Mouse (Mus musculus) heart, embryonic 12.5 days (tissue): ENCODE data around the gene Pyroxd2. TPM values are rescaled to one million over a fixed set of nuclear protein-coding genes. Genes with fewer than 3 reads are reported as not detected.
A peak's percentile ranks its signal among the peaks of the same experiment; 100 is the strongest.

Experiments used
- ATAC-seq: fragments of 200-750 bp; cut with Nextera tagmentation; 2 replicates; pipeline ENCODE4 v1.8.0; 2017; ENCODE audit warnings: moderate TSS enrichment, moderate library complexity; ENCODE audit not compliant: insufficient number of reproducible peaks, low FRiP score
- H3K27ac ChIP-seq: fragments of 300-500 bp; sonication (generic); 2 replicates; pipeline ENCODE4 v1.5.1; 2016; ENCODE audit warnings: mild to moderate bottlenecking, moderate library complexity; ENCODE audit not compliant: poor library complexity, severe bottlenecking
- H3K27me3 ChIP-seq: fragments of 300-500 bp; sonication (generic); replicated peaks from 2 replicates; pipeline ENCODE4 v1.6.1; 2016; ENCODE audit warnings: mild to moderate bottlenecking, moderate library complexity
- H3K36me3 ChIP-seq: fragments of 300-500 bp; sonication (generic); 2 replicates; pipeline ENCODE4 v1.6.1; 2016; ENCODE audit warnings: mild to moderate bottlenecking, moderate library complexity
- H3K4me1 ChIP-seq: fragments of 300-500 bp; sonication (generic); replicated peaks from 2 replicates; pipeline ENCODE4 v1.6.1; 2016; ENCODE audit warnings: mild to moderate bottlenecking
- H3K4me2 ChIP-seq: fragments of 300-500 bp; sonication (generic); 2 replicates; pipeline ENCODE4 v1.6.1; 2016; ENCODE audit warnings: mild to moderate bottlenecking, moderate library complexity
- H3K4me3 ChIP-seq: fragments of 300-500 bp; sonication (generic); 2 replicates; pipeline ENCODE4 v1.5.1; 2016; ENCODE audit warnings: mild to moderate bottlenecking
- H3K9ac ChIP-seq: fragments of 300-500 bp; sonication (generic); 2 replicates; pipeline ENCODE4 v1.6.1; 2016; ENCODE audit warnings: mild to moderate bottlenecking, moderate library complexity
- H3K9me3 ChIP-seq: fragments of 300-500 bp; sonication (generic); replicated peaks from 2 replicates; pipeline ENCODE4 v1.6.1; 2016; ENCODE audit warnings: mild to moderate bottlenecking, moderate library complexity
- WGBS: fragments of 180-500 bp; shearing (Covaris S2); methylation state at CpG from one replicate; pipeline ENCODE4 v1.1.7; 2016; 5-methylcytosine and 5-hydroxymethylcytosine counted together
- polyA plus RNA-seq: library from polyadenylated mRNA; unstranded; fragments of >200 nt; fragmentation: Nextera tagmentation; extraction: Ambion mirVana; gene quantifications from 2 replicates; pipeline ENCODE4 v1.2.1, GENCODE M21; 2016

The Pyroxd2 gene
- polyA plus RNA-seq, 1 experiment from 2014 or later, result 4.3 TPM

- Histone ChIP-seq H3K4me3 (no peak overlapping the region), H3K27me3 (no peaks in the 10 kb centered on the region), H3K4me2 (no peak overlapping the region), H3K4me1 (peaks cover 4% of the 10 kb centered on the region; the same call in 1 of the 2 replicates), H3K27ac (no peak overlapping the region), H3K36me3 (peaks cover 13% of the 10 kb centered on the region), H3K9me3 (no peaks in the 10 kb centered on the region), H3K9ac (no peak overlapping the region)
- WGBS, result 100% methylated on average over 1 of the region's 1 CpGs
- ATAC-seq, result no peak
Measured at GRCm38 (mm10) chr19:42776813-42777212, 24.2 kb upstream of the Pyroxd2 start.

GRCm38 (mm10) chr19:42770141-42770872 is 17.7 kb upstream of the Pyroxd2 start:
- no peak overlapping the region for H3K4me3 ChIP-seq
- no peak overlapping the region for H3K9ac ChIP-seq
- H3K36me3 ChIP-seq, result peaks cover 22% of the 10 kb centered on the region
- no peaks in the 10 kb centered on the region for H3K27me3 ChIP-seq
- ATAC-seq, result no peak
- no peak overlapping the region for H3K27ac ChIP-seq
- 70% methylated on average over 23 of the region's 23 CpGs for WGBS
- no peaks in the 10 kb centered on the region for H3K9me3 ChIP-seq
- no peak overlapping the region for H3K4me2 ChIP-seq
- H3K4me1 ChIP-seq, result peaks cover 7% of the 10 kb centered on the region

DNA sequence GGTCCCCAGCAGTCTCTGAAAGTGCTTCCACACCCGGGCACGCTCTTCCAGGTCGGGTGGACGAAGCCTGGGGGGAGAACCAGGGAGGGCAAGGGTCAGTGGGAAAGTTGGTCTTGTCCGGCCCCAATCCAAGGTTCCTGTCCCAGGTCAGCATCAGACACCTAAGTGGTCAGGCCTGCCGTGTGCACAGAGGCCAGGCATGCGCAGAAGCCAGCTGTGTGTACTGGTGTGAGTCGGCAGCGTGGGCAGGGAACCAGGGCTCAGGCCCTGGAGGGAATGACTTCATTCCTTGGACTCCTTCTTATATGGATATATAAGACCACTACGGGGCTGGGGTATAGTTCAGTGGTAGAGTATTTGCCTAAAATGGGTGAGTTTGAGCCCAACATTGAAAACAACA is 17.1 kb upstream of the Pyroxd2 start:
- Histone ChIP-seq H3K4me2 (no peak overlapping the region), H3K27ac (no peak overlapping the region), H3K4me1 (peaks cover 11% of the 10 kb centered on the region), H3K27me3 (no peaks in the 10 kb centered on the region), H3K9ac (no peak overlapping the region), H3K36me3 (peaks cover 21% of the 10 kb centered on the region), H3K9me3 (no peaks in the 10 kb centered on the region), H3K4me3 (no peak overlapping the region)
- ATAC-seq, result no peak
- whole genome bisulfite sequencing, result 90% methylated on average over 10 of the region's 10 CpGs

- no peak overlapping the region for H3K4me3 ChIP-seq
- no peak overlapping the region for H3K9ac ChIP-seq
- no peak overlapping the region for H3K4me2 ChIP-seq
- H3K9me3 ChIP-seq, result no peaks in the 10 kb centered on the region
- 65% methylated on average over 8 of the region's 8 CpGs for WGBS
- H3K36me3 ChIP-seq, result peaks cover 21% of the 10 kb centered on the region
- no peaks in the 10 kb centered on the region for H3K27me3 ChIP-seq
- H3K4me1 ChIP-seq, result peaks cover 17% of the 10 kb centered on the region
- no peak overlapping the region for H3K27ac ChIP-seq
- no peak for ATAC-seq
Measured at GRCm38 (mm10) chr19:42767361-42767760, 14.8 kb upstream of the Pyroxd2 start.

DNA sequence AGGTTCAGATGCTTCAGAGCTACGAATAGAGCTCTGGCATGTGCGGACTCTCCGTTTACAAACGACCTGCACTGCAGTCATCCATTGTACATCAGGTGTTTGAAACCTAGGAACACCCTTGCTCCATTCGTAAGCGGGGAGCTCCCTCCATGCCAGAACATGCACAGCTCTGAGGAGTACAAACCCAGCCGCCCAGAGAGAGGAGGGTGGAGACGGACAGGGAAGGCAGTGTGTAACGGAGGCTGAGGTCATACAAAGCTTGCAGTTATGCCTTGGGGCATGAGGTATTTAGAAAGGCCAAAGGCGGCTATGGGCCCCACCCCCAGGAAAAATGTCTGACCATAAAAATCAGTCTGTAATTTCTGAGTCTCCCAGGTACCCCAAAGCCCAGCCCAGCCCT is 11.8 kb upstream of the Pyroxd2 start:
- no peaks in the 10 kb centered on the region for H3K27me3 ChIP-seq
- no peaks in the 10 kb centered on the region for H3K9me3 ChIP-seq
- no peak overlapping the region for H3K27ac ChIP-seq
- H3K4me2 ChIP-seq, result no peak overlapping the region
- H3K36me3 ChIP-seq, result peaks cover 19% of the 10 kb centered on the region
- H3K9ac ChIP-seq, result no peak overlapping the region
- ATAC-seq, result no peak
- WGBS, result 76% methylated on average over 10 of the region's 10 CpGs
- H3K4me1 ChIP-seq, result peaks cover 21% of the 10 kb centered on the region
- no peak overlapping the region for H3K4me3 ChIP-seq

DNA sequence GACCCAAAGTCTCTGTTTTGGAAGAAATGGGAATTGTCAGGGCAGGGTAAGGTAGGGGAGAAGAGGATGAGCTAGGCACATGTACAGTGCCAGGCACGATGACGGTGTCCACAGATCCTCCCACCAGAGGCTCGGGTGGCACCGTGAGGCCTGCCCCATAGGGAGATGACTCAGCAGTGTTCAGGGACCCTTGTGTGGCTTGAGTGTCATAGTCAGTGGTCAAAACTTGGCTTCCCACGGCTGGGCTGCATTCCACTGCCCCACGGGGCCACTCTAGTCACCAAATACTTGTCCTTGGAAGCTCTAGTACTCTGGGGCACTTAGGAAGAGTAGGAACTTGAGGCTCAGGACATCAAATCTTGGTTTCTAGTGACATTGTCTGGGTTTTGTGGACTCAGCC is 4.1 kb upstream of the Pyroxd2 start:
- 83% methylated on average over 6 of the region's 6 CpGs for WGBS
- peaks cover 45% of the 10 kb centered on the region for H3K4me1 ChIP-seq

DNA sequence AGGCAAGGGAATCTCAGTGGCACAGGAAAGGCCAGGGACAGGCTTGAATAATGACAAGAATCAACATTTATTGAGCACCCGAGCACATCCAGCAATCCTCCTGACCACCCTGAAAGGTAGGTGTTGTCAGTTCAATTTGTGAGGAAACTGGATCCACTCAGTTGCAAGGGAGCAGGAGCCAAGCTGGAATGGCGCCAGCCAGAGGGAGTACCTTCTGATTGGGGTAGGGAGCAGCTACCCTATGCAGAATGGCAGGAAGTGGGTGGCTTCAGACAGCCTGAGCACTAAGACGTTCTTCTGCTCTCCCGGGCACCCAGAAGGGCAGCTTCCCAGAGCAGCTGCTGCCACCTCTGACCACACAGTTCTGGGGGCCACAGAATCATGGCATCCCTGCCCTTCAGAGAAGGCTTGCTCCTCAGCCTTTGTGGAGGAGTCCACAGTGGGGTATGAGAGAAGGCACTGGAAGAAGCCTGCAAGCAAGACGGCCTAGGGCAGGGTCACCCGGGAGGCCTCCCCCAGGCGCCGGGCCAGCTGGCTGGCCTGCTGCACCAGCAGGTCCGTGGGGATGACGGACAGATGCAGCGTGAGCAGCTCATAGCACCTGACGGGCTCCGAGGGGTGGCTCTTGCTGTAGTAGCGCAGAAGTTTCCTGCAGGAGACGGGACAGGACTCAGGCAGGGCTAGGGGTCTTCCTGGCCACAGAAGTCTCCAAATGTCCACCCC is 2.7 kb upstream of the Pyroxd2 start:
- Histone ChIP-seq H3K4me3 (no peak overlapping the region), H3K36me3 (peaks cover 4% of the 10 kb centered on the region; the same call in 1 of the 2 replicates), H3K9ac (no peak overlapping the region), H3K27ac (no peak overlapping the region), H3K4me2 (no peak overlapping the region), H3K9me3 (no peaks in the 10 kb centered on the region), H3K27me3 (0 out of 2 replicates have a peak, but pooled peaks cover 6% of the 10 kb centered on the region), H3K4me1 (peaks cover 49% of the 10 kb centered on the region)
- ATAC-seq, result no peak
- 61% methylated on average over 15 of the region's 15 CpGs for WGBS

More for the DNA sequence above, 4.1 kb upstream of the Pyroxd2 start:
- Histone ChIP-seq H3K9ac (no peak overlapping the region), H3K9me3 (no peaks in the 10 kb centered on the region), H3K27me3 (0 out of 2 replicates have a peak, but pooled peaks cover 6% of the 10 kb centered on the region), H3K36me3 (peaks cover 9% of the 10 kb centered on the region; the same call in 1 of the 2 replicates), H3K4me2 (no peak overlapping the region), H3K4me3 (no peak overlapping the region), H3K27ac (no peak overlapping the region)
- no peak for ATAC-seq

GRCm38 (mm10) chr19:42753141-42753917 is 754 bp upstream of the Pyroxd2 start:
- peaks cover 61% of the 10 kb centered on the region for H3K4me1 ChIP-seq
- peak overlapping the region; percentile 91 for H3K27ac ChIP-seq
- 0 out of 2 replicates have a peak, but pooled peaks cover 6% of the 10 kb centered on the region for H3K27me3 ChIP-seq
- H3K9me3 ChIP-seq, result no peaks in the 10 kb centered on the region
- H3K4me2 ChIP-seq, result peak overlapping the region; percentile 79
- no peaks in the 10 kb centered on the region for H3K36me3 ChIP-seq
- 13% methylated on average over 11 of the region's 11 CpGs for WGBS
- peak; percentile 70 for ATAC-seq
- H3K9ac ChIP-seq, result peak overlapping the region; percentile 70
- peak overlapping the region; percentile 48 for H3K4me3 ChIP-seq

- Histone ChIP-seq H3K27me3 (no peaks in the 10 kb centered on the region), H3K36me3 (no peaks in the 10 kb centered on the region), H3K27ac (no peak overlapping the region), H3K4me2 (peak overlapping the region; percentile 47), H3K4me1 (peaks cover 45% of the 10 kb centered on the region), H3K4me3 (no peak overlapping the region), H3K9ac (peak overlapping the region; percentile 35; the same call in 1 of the 2 replicates), H3K9me3 (no peaks in the 10 kb centered on the region)
- no peak for ATAC-seq
- 43% methylated on average over 11 of the region's 11 CpGs for WGBS
Measured at GRCm38 (mm10) chr19:42750196-42750595, 2.4 kb downstream of the Pyroxd2 start.

GRCm38 (mm10) chr19:42746702-42747101 is 5.9 kb downstream of the Pyroxd2 start:
- Histone ChIP-seq H3K36me3 (no peaks in the 10 kb centered on the region), H3K9me3 (no peaks in the 10 kb centered on the region), H3K4me1 (peaks cover 43% of the 10 kb centered on the region), H3K27me3 (no peaks in the 10 kb centered on the region), H3K4me2 (no peak overlapping the region), H3K27ac (no peak overlapping the region), H3K9ac (no peak overlapping the region), H3K4me3 (no peak overlapping the region)
- no peak for ATAC-seq
- 80% methylated on average over 8 of the region's 8 CpGs for WGBS

- Histone ChIP-seq H3K9me3 (no peaks in the 10 kb centered on the region), H3K27me3 (no peaks in the 10 kb centered on the region), H3K9ac (no peak overlapping the region), H3K4me3 (no peak overlapping the region), H3K4me2 (no peak overlapping the region), H3K36me3 (no peaks in the 10 kb centered on the region), H3K27ac (no peak overlapping the region), H3K4me1 (peaks cover 42% of the 10 kb centered on the region)
- WGBS, result 70% methylated on average over 4 of the region's 4 CpGs
- ATAC-seq, result no peak
Measured at GRCm38 (mm10) chr19:42745869-42746224, 6.7 kb downstream of the Pyroxd2 start.
